Mouse (Mus musculus) heart, adult 2 months (tissue): ENCODE data around the gene Itpka. TPM values are rescaled to one million over a fixed set of nuclear protein-coding genes. Genes with fewer than 3 reads are reported as not detected.

Source experiments
- DNase-seq, 2 experiments: peaks; one replicate each; pipeline ENCODE4 v3.0.0; 2021
- H3K27ac ChIP-seq: fragments of 200-600 bp; 2 replicates; pipeline ENCODE4 v1.8.1; 2022
- H3K27me3 ChIP-seq: fragments of 200-500 bp; 2 replicates; pipeline ENCODE4 v1.6.1; 2012; ENCODE audit warnings: mild to moderate bottlenecking, low read length, inconsistent platforms, mixed read lengths; ENCODE audit not compliant: control insufficient read depth, insufficient read depth
- H3K36me3 ChIP-seq: fragments of 200-500 bp; 2 replicates; pipeline ENCODE4 v1.6.1; 2012; ENCODE audit warnings: low read length, inconsistent platforms; ENCODE audit not compliant: control insufficient read depth, insufficient read depth
- H3K4me1 ChIP-seq: fragments of 200-500 bp; 2 replicates; pipeline ENCODE4 v1.6.1; 2011; ENCODE audit warnings: low read length; ENCODE audit not compliant: control insufficient read depth, insufficient read depth
- H3K4me3 ChIP-seq: fragments of 200-600 bp; 2 replicates; pipeline ENCODE4 v1.8.1; 2022
- H3K79me2 ChIP-seq: fragments of 200-500 bp; replicated peaks from 2 replicates; pipeline ENCODE4 v1.6.1; 2012; ENCODE audit warnings: mild to moderate bottlenecking, inconsistent platforms, low read length, moderate library complexity, mixed read lengths; ENCODE audit not compliant: control insufficient read depth, insufficient read depth
- H3K9ac ChIP-seq: fragments of 200-500 bp; 2 replicates; pipeline ENCODE4 v1.6.1; 2012; ENCODE audit warnings: low read depth, mild to moderate bottlenecking, control low read depth, inconsistent platforms, low read length, mixed read lengths
- CTCF ChIP-seq: fragments of 200-600 bp; IDR thresholded peaks from 2 replicates; pipeline ENCODE4 v1.8.1; 2022; ENCODE audit warnings: antibody characterized with exemption, mild to moderate bottlenecking, moderate library complexity
- EP300 ChIP-seq: fragments of 200-500 bp; IDR thresholded peaks from 2 replicates; pipeline ENCODE4 v1.6.1; 2011; ENCODE audit warnings: low read depth, low read length, control low read depth; ENCODE audit not compliant: insufficient read depth
- POLR2A ChIP-seq: fragments of 200-500 bp; IDR thresholded peaks from 2 replicates; pipeline ENCODE4 v1.6.1; 2011; ENCODE audit warnings: mild to moderate bottlenecking, low read depth, low read length, control low read depth; ENCODE audit not compliant: insufficient read depth
- WGBS: fragments of 180-500 bp; shearing (Covaris S2); methylation state at CpG from one replicate; pipeline ENCODE4 v1.1.7; 2018; 5-methylcytosine and 5-hydroxymethylcytosine counted together
- intact Hi-C: fragments of 180-260 bp; cut with DNase I; formaldehyde crosslinking; loops from one replicate; pipeline ENCODE4 v1.15.1; 2025
- polyA plus RNA-seq: library from polyadenylated mRNA; depleted of rRNA; stranded (reverse); fragments of >200 nt; gene quantifications from 2 replicates; pipeline ENCODE4 v1.2.3, GENCODE M21; 2012
- total RNA-seq, 2 experiments: library from RNA; stranded (reverse); gene quantifications; 2 replicates each; pipeline ENCODE4 v1.2.3; 2021

Gene Itpka
- total and polyA plus RNA-seq, 3 experiments, result 0.52 to 1.3 (median 0.59) TPM

DNA sequence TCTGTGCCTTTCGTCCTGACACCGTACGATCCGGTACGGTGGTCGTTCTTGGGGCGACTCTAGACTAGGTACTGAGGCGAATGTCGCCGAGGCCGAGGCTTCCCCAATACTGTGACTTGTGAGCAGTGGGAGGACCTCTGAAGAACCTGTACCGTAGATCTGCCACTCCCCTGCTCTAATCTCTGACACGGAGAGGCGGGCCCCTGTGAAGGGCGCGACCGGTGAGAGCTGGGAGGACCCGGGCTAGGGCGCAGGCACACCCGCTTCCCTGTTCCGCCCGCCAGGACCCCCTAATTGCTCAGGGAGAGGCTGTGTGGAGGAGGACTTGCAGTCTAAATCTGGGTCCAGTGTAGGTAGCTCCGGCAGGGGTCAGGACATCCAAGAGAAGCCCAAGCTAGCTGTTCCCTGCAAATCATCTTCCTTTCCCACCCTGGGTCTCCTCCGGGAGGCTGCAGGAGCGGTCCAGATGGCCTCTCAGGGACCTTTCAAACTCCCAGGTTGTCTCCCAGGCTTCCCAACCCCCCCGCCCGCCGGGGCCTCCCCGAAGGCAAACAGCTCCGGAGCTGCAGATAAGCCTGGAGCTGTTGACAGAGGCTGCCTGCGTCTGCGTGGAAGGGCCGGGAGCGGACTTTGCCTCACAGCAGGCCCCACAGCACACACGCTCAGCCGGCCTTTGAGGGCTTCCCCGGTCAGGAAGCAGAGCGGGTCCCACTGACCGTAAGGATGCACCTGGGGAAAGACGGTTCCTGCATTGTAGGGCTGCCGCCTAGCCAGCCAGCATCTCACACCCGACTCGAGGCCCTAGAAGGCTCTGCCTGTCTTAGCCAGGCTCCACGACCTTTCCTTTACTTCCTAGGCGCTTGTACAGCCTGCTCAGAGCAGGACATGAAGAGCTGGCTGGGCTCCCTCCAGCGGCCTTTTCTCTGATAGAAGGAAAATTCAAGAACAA, 2.3 kb downstream of the Itpka start:
- intact Hi-C loops, result loop anchor here (5.0 kb wide), 1 partner anchor 67 kb away; the partner anchor contains the start of gene Rtf1
- Histone ChIP-seq H3K79me2 (no peaks in the 10 kb centered on the region), H3K27ac (no peak overlapping the region), H3K27me3 (peaks cover 16% of the 10 kb centered on the region), H3K4me3 (peak overlapping the region; percentile 16), H3K36me3 (no peaks in the 10 kb centered on the region), H3K9ac (peak overlapping the region; percentile 15; the same call in 1 of the 2 replicates), H3K4me1 (peaks cover 3% of the 10 kb centered on the region)
- DNase-seq, result peak; percentile 39 to 42
- 10% methylated on average over 46 of the region's 46 CpGs for WGBS
- no peak for TF ChIP-seq EP300
- TF ChIP-seq POLR2A, result no peak
- no peak for TF ChIP-seq CTCF

DNA sequence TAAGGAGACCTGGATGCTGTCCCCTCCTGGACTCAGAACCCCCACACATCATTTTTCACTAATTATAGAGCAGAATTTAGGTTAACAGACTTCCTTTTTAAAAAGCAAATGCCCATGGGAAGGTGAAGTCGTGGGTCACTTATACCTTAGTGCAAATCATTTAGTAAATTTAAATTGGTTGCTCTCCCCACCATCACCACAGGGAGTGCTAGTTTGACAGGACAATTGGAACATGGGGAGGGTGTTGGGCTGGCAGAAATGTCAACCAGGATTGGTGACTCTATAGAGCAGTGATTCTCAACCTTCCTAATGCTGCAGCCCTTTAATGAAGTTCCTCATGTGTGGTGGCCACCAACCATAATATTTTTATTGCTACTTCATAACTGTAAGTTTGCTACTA, 3.1 kb downstream of the Itpka start:
- Histone ChIP-seq H3K4me1 (peaks cover 3% of the 10 kb centered on the region), H3K79me2 (no peaks in the 10 kb centered on the region), H3K4me3 (no peak overlapping the region), H3K36me3 (no peaks in the 10 kb centered on the region), H3K27me3 (peaks cover 18% of the 10 kb centered on the region), H3K27ac (no peak overlapping the region), H3K9ac (no peak overlapping the region)
- DNase-seq, result no peak
- no peak for TF ChIP-seq POLR2A
- TF ChIP-seq EP300, result no peak
- peak; percentile 63 for TF ChIP-seq CTCF
- intact Hi-C loops, result no loop called here
- WGBS, result 16% methylated on average over 1 of the region's 1 CpGs

DNA sequence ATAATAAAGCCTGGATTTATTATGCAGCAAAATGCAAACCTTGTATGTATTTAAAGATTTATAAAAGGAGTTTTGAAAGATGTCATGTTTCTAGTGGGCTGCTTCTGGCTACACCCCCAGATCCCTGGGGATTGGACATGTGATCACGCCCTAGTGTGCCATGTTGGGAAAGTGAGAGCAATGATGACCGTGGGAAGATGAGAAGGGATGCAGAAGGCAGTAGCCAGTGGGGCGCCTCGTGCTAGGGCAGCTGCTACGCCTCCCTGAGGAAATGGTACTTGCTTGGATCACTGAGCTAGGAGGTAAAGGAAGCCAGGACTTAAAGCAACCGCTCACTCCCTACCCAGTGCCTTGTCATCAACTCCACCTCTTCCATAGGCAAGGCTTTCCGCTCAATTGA, 5.4 kb downstream of the Itpka start:
- no peak for DNase-seq
- H3K79me2 ChIP-seq, result no peaks in the 10 kb centered on the region
- no peak overlapping the region for H3K4me3 ChIP-seq
- intact Hi-C loops, result no loop called here
- no peak for TF ChIP-seq EP300
- no peak for TF ChIP-seq CTCF
- no peak for TF ChIP-seq POLR2A
- H3K36me3 ChIP-seq, result no peaks in the 10 kb centered on the region
- peaks cover 3% of the 10 kb centered on the region for H3K4me1 ChIP-seq
- peaks cover 15% of the 10 kb centered on the region for H3K27me3 ChIP-seq
- 67% methylated on average over 7 of the region's 7 CpGs for WGBS
- H3K9ac ChIP-seq, result no peak overlapping the region
- H3K27ac ChIP-seq, result no peak overlapping the region

DNA sequence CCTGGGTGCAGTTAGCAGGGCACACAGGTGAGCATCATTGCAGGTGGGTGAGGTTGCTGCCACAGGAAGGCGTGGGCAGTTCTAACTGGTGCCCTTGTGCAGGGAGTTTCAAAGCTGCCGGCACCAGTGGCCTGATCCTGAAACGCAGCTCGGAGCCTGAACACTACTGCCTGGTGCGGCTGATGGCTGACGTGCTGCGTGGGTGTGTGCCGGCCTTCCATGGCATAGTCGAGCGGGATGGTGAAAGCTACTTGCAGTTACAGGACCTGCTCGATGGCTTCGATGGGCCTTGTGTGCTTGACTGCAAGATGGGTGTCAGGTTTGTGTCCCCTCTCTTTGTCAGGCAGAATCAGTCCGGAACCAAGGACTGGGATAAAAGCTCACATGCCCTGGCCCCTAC, 7.1 kb downstream of the Itpka start:
- intact Hi-C loops, result no loop called here
- no peaks in the 10 kb centered on the region for H3K79me2 ChIP-seq
- H3K27me3 ChIP-seq, result peaks cover 1% of the 10 kb centered on the region; the same call in 1 of the 2 replicates
- 72% methylated on average over 13 of the region's 13 CpGs for WGBS
- no peaks in the 10 kb centered on the region for H3K36me3 ChIP-seq
- H3K27ac ChIP-seq, result no peak overlapping the region
- H3K4me3 ChIP-seq, result no peak overlapping the region
- H3K4me1 ChIP-seq, result no peaks in the 10 kb centered on the region
- no peak for DNase-seq
- TF ChIP-seq POLR2A, result no peak
- TF ChIP-seq EP300, result no peak
- no peak for TF ChIP-seq CTCF
- no peak overlapping the region for H3K9ac ChIP-seq

DNA sequence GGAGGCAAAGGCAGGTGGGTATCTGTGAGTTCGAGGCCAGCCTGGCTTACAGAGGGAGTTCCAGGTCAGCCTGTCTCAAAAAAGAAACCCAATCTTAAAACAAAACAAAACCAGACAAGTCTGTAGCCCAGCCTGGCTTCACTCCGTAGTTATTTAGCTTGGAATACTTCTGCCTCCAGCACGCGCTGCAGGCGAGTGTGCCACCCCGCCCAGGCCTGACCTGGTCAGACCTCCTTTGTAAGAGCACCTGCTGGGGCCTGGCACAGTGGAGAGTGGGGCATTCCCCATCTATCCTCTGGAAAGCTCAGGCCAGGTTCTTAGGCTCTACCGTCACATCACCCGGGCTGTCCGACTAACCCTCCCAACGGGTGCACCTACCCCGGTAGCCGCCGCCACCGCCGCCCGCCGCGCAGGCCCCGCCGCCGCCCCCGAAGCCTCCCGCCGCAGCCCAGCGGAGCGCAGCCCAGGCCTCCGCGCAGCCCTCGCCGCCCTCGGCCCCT, 15.5 kb downstream of the Itpka start:
- Histone ChIP-seq H3K36me3 (no peaks in the 10 kb centered on the region), H3K27me3 (peaks cover 15% of the 10 kb centered on the region), H3K4me1 (peaks cover 1% of the 10 kb centered on the region; the same call in 1 of the 2 replicates), H3K27ac (no peak overlapping the region), H3K9ac (peak overlapping the region; percentile 54), H3K79me2 (no peaks in the 10 kb centered on the region), H3K4me3 (peak overlapping the region; percentile 62)
- TF ChIP-seq EP300 (no peak), POLR2A (no peak), CTCF (no peak)
- intact Hi-C loops, result no loop called here
- no peak for DNase-seq
- 8% methylated on average over 31 of the region's 31 CpGs for WGBS
